Mouse (Mus musculus) C2C12 (cell line): ENCODE results near the gene Tril. TPM values are rescaled to one million over a fixed set of nuclear protein-coding genes. Genes with fewer than 3 reads are reported as not detected.

ENCODE experiments used
- H3K27me3 ChIP-seq: one replicate; pipeline ENCODE4 v1.6.1; 2011; ENCODE audit not compliant: control insufficient read depth, insufficient read depth, insufficient read length
- H3K36me3 ChIP-seq: one replicate; pipeline ENCODE4 v1.6.1; 2011; ENCODE audit not compliant: control insufficient read depth, insufficient read depth
- H3K4me3 ChIP-seq: one replicate; pipeline ENCODE4 v1.5.1; 2011; ENCODE audit warnings: mild to moderate bottlenecking, control low read depth; ENCODE audit not compliant: poor library complexity, insufficient read depth, severe bottlenecking
- H3K79me2 ChIP-seq: one replicate; pipeline ENCODE4 v1.6.1; 2011; ENCODE audit not compliant: control insufficient read depth, insufficient read depth
- H3K79me3 ChIP-seq: one replicate; pipeline ENCODE4 v1.6.1; 2011; ENCODE audit warnings: low read depth, control low read depth
- H3ac ChIP-seq: one replicate; pipeline ENCODE3; 2011; ENCODE audit warnings: low read depth; ENCODE audit not compliant: control insufficient read depth, insufficient read length
- CEBPB ChIP-seq: IDR thresholded peaks from one replicate; pipeline ENCODE4 v1.6.1; 2011; ENCODE audit warnings: low read depth, mild to moderate bottlenecking, control low read depth, moderate library complexity
- CTCF ChIP-seq: IDR thresholded peaks from one replicate; pipeline ENCODE4 v1.5.1; 2011; ENCODE audit not compliant: control insufficient read depth, insufficient read depth, insufficient read length
- FOSL1 ChIP-seq: IDR thresholded peaks from one replicate; pipeline ENCODE4 v1.8.0; 2011; ENCODE audit warnings: mild to moderate bottlenecking, low read length; ENCODE audit not compliant: poor library complexity, insufficient read depth, severe bottlenecking
- MAX ChIP-seq: IDR thresholded peaks from one replicate; pipeline ENCODE4 v1.6.1; 2011; ENCODE audit warnings: mild to moderate bottlenecking, control low read depth
- MYOD1 ChIP-seq: IDR thresholded peaks from one replicate; pipeline ENCODE4 v1.6.1; 2011; ENCODE audit warnings: low read depth; ENCODE audit not compliant: control insufficient read depth, insufficient read length
- MYOG ChIP-seq: IDR thresholded peaks from one replicate; pipeline ENCODE4 v1.6.1; 2011; ENCODE audit not compliant: control insufficient read depth, insufficient read length; ENCODE audit errors: extremely low read depth
- USF1 ChIP-seq: IDR thresholded peaks from one replicate; pipeline ENCODE4 v1.6.1; 2011; ENCODE audit warnings: low read depth, mild to moderate bottlenecking, control low read depth, moderate library complexity
- polyA plus RNA-seq: library from polyadenylated mRNA; unstranded; fragments of >200 nt; fragmentation: generic; extraction: Trizol; gene quantifications from one replicate; pipeline ENCODE4 v1.2.1, GENCODE M21; 2012; ENCODE audit warnings: missing spikeins

The Tril gene
- polyA plus RNA-seq, 1 experiment, result 0.12 TPM

GRCm38 (mm10) chr6:53780008-53780407 is 40.6 kb downstream of the Tril start:
- TF ChIP-seq CTCF (no peak), MAX (no peak)
- H3K27me3 ChIP-seq, result no peaks in the 10 kb centered on the region
- no peaks in the 10 kb centered on the region for H3K79me3 ChIP-seq
- H3K79me2 ChIP-seq, result no peaks in the 10 kb centered on the region
- H3K4me3 ChIP-seq, result no peak overlapping the region
- H3ac ChIP-seq, result no peak overlapping the region
- H3K36me3 ChIP-seq, result no peaks in the 10 kb centered on the region

- H3K36me3 ChIP-seq, result no peaks in the 10 kb centered on the region
- no peaks in the 10 kb centered on the region for H3K79me3 ChIP-seq
- TF ChIP-seq MYOD1, result no peak
- TF ChIP-seq USF1, result no peak
- TF ChIP-seq CEBPB, result no peak
- TF ChIP-seq MAX, result no peak
- TF ChIP-seq FOSL1, result no peak
- no peak for TF ChIP-seq CTCF
- no peak for TF ChIP-seq MYOG
- no peak overlapping the region for H3K4me3 ChIP-seq
- H3K27me3 ChIP-seq, result no peaks in the 10 kb centered on the region
- no peak overlapping the region for H3ac ChIP-seq
- H3K79me2 ChIP-seq, result no peaks in the 10 kb centered on the region
These were observed 41.1 kb downstream of the Tril start for GRCm38 (mm10) chr6:53779526-53779925.

- Histone ChIP-seq H3K36me3 (no peaks in the 10 kb centered on the region), H3K4me3 (no peak overlapping the region), H3K79me2 (no peaks in the 10 kb centered on the region), H3K27me3 (no peaks in the 10 kb centered on the region), H3K79me3 (no peaks in the 10 kb centered on the region), H3ac (no peak overlapping the region)
- no peak for TF ChIP-seq MYOD1
- TF ChIP-seq FOSL1, result no peak
- no peak for TF ChIP-seq CTCF
- TF ChIP-seq CEBPB, result peak; percentile 47
- no peak for TF ChIP-seq MYOG
These were observed 42.1 kb downstream of the Tril start for GRCm38 (mm10) chr6:53778424-53778955.

GRCm38 (mm10) chr6:53768275-53768674 is 52.4 kb downstream of the Tril start:
- H3K79me2 ChIP-seq, result no peaks in the 10 kb centered on the region
- no peaks in the 10 kb centered on the region for H3K27me3 ChIP-seq
- H3K36me3 ChIP-seq, result no peaks in the 10 kb centered on the region
- H3K79me3 ChIP-seq, result no peaks in the 10 kb centered on the region
- H3ac ChIP-seq, result no peak overlapping the region
- TF ChIP-seq MYOD1 (no peak), CTCF (no peak), USF1 (no peak)
- H3K4me3 ChIP-seq, result no peak overlapping the region

- H3K4me3 ChIP-seq, result no peak overlapping the region
- H3K36me3 ChIP-seq, result no peaks in the 10 kb centered on the region
- H3ac ChIP-seq, result no peak overlapping the region
- TF ChIP-seq MYOD1 (no peak), CTCF (no peak), USF1 (no peak), MYOG (no peak), FOSL1 (no peak), CEBPB (no peak), MAX (no peak)
- H3K79me2 ChIP-seq, result no peaks in the 10 kb centered on the region
- no peaks in the 10 kb centered on the region for H3K27me3 ChIP-seq
- no peaks in the 10 kb centered on the region for H3K79me3 ChIP-seq
These were observed 54.3 kb downstream of the Tril start for GRCm38 (mm10) chr6:53766243-53766915.

GRCm38 (mm10) chr6:53765731-53766130 is 54.9 kb downstream of the Tril start:
- Histone ChIP-seq H3K79me3 (no peaks in the 10 kb centered on the region), H3K4me3 (no peak overlapping the region), H3K27me3 (no peaks in the 10 kb centered on the region), H3K79me2 (no peaks in the 10 kb centered on the region), H3K36me3 (no peaks in the 10 kb centered on the region), H3ac (no peak overlapping the region)
- TF ChIP-seq USF1 (no peak), FOSL1 (no peak), CEBPB (no peak), MYOD1 (no peak), CTCF (no peak), MYOG (no peak), MAX (no peak)

Other genes starting within 250 kb of the Tril start
- not detected for gene Cpvl, start 157.8 kb upstream of the Tril start, polyA plus RNA-seq
- 6.4 TPM for gene Chn2, start 218.7 kb upstream of the Tril start, polyA plus RNA-seq